ENCODE assay signal across 17 mouse cellular contexts in genomic region chr16:35403356-35403755, GRCm38 (mm10).
"Had no signal": no experiment of that assay in that cellular context is flagged by ENCODE, and none has a peak within 500 bp of the region (broad histone marks: within the 10 kb centered on the region; RNA-seq: fewer than 3 reads in every experiment).

No protein-coding gene starts in this region.

- H3K27ac ChIP-seq: kidney, embryonic 15.5 days; left cerebral cortex, adult 2 months; limb, embryonic 10.5 days; liver, embryonic 15.5 days; midbrain, embryonic 10.5 days had no signal

- H3K4me3 ChIP-seq: kidney, embryonic 15.5 days; left cerebral cortex, adult 2 months; limb, embryonic 10.5 days; liver, embryonic 15.5 days; midbrain, embryonic 10.5 days; myocyte had no signal

- H3K27me3 ChIP-seq: kidney, embryonic 15.5 days; liver, embryonic 15.5 days had no signal

- H3K4me2 ChIP-seq: kidney, embryonic 15.5 days; liver, embryonic 11.5 days; liver, embryonic 15.5 days; lung, embryonic 14.5 days had no signal

- H3K4me1 ChIP-seq: liver, embryonic 15.5 days had no signal

- H3K9me3 ChIP-seq: kidney, embryonic 15.5 days; limb, embryonic 10.5 days; liver, embryonic 15.5 days; midbrain, embryonic 10.5 days had no signal

- ATAC-seq: intestine, embryonic 16.5 days had no signal

- DNase-seq: kidney, adult 2 months; kidney, postnatal 14 days; lung, embryonic 14.5 days; lung, postnatal 10 days; lung, postnatal 4 days; midbrain, embryonic 14.5 days; retina, postnatal 1 day; right cerebral cortex, postnatal 14 days; thymus, postnatal 14 days had no signal

- H3K9ac ChIP-seq: kidney, embryonic 15.5 days; liver, embryonic 15.5 days; lung, embryonic 14.5 days had no signal
